Mouse (Mus musculus): ENCODE data around the gene Zzef1. TPM values are rescaled to one million over a fixed set of nuclear protein-coding genes. Genes with fewer than 3 reads are reported as not detected.

Gene Zzef1
- polyA plus RNA-seq, 2 experiments, result 4.4 to 5.1 TPM

DNA sequence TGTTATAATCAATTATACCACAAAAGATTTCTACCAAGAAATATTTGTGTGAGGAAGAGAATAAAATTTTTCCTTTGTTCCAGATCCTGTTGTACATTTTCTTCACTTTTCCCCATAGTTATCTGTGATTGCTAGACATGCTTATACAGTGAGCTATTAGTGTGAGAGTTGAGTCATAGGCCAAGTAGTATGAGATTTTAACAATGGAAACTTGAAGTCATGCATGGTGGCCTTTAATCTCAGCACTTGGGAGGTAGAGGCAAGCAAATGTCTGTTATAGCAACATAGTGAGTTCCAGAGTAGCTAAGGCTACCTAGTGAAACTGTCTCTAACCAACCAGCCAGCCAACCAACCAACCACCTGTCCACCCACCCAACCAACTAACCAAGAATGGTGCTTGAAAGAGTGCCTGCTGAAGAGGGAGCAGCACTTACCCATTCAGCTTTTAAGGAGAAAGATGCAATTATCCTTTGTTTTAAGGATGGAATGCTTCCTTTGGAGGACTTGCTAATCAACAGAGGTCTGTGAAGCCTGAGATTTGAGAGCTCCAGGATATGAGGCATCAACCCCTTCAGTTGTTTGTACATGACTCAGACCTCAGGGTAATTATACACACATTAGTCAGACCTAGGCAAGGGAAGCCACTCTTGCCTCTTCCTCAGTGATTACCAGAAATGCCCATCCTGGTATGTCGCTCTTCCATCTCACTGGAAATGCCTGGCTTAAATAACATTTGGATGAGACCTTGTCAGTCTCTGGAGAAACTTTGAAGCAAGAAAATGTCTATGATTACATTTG lies 52.0 kb downstream of the Zzef1 start:
- H3K9me3 ChIP-seq (ENCODE audit: control insufficient read depth, low read length), result no peaks in the 10 kb centered on the region
- TF ChIP-seq EP300 (IDR thresholded peaks at IDR 0.05; ENCODE audit: low read depth) (no peak), CTCF (IDR thresholded peaks at IDR 0.05; ENCODE audit: low read depth) (no peak)
- H3K27me3 ChIP-seq (ENCODE audit: control insufficient read depth, insufficient read depth, low read length), result no peaks in the 10 kb centered on the region
- H3K9ac ChIP-seq (replicated peaks), result no peak overlapping the region
- no peak overlapping the region for H3K4me2 ChIP-seq (ENCODE audit: low read depth)
- H3K4me3 ChIP-seq (ENCODE audit: insufficient read depth in 1 of 2, low read depth in 2 of 2, low read length in 2 of 2), result no peak overlapping the region
- ATAC-seq (ENCODE audit: insufficient read depth) (no peak), DNase-seq (ENCODE audit: low read depth in 3 of 3, low spot score in 3 of 3) (no peak)
- WGBS (ENCODE audit: insufficient replicate concordance), result 72% methylated on average over 1 of the region's 1 CpGs
- no peak overlapping the region for H3K27ac ChIP-seq
- H3K4me1 ChIP-seq (replicated peaks; ENCODE audit: control insufficient read depth in 2 of 2, insufficient read depth in 2 of 2, low read length in 1 of 2), result no peaks in the 10 kb centered on the region
- peaks cover 20% of the 10 kb centered on the region for H3K36me3 ChIP-seq (replicated peaks; ENCODE audit: control insufficient read depth, insufficient read depth, low read depth)

DNA sequence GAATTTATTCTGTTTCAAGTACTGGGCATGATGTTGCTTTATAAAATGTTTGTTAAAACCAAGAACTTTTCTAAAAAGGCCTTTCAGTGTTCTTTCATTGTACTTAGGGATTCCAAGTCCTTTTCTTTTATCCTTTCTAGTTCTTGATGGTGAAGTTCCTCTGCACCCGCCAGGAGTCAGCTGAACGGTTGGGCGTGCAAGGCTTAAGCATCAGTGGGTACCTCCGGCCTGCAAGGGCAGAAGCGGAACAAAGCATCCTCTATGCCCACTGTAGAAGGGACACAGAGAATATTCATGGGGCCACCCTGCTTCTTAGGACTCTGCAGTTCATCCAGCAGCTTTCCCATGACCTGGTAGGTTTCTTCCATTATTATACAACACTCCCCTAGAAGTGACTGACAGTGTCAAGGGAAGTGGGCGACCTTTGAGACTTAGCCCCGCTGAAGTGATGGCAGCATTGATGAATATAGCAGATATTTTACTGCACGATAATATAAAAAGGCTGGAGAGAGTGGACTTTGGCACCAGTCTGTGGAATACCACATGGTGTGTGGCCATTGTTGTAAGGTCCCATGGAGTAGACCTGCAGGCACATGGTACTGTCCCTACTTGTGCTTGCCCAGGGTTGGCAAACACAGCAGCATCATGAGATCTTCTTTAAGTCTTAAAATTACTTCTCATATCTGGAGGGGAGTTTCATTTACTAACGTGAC lies 54.5 kb downstream of the Zzef1 start:
- no peak overlapping the region for H3K9ac ChIP-seq (replicated peaks)
- TF ChIP-seq EP300 (IDR thresholded peaks at IDR 0.05; ENCODE audit: low read depth) (no peak), CTCF (IDR thresholded peaks at IDR 0.05; ENCODE audit: low read depth) (no peak)
- 83% methylated on average over 9 of the region's 9 CpGs for WGBS (ENCODE audit: insufficient replicate concordance)
- no peak overlapping the region for H3K4me2 ChIP-seq (ENCODE audit: low read depth)
- no peaks in the 10 kb centered on the region for H3K4me1 ChIP-seq (replicated peaks; ENCODE audit: control insufficient read depth in 2 of 2, insufficient read depth in 2 of 2, low read length in 1 of 2)
- H3K9me3 ChIP-seq (ENCODE audit: control insufficient read depth, low read length), result no peaks in the 10 kb centered on the region
- no peak overlapping the region for H3K4me3 ChIP-seq (ENCODE audit: insufficient read depth in 1 of 2, low read depth in 2 of 2, low read length in 2 of 2)
- no peak overlapping the region for H3K27ac ChIP-seq
- ATAC-seq (ENCODE audit: insufficient read depth), result no peak
- no peaks in the 10 kb centered on the region for H3K27me3 ChIP-seq (ENCODE audit: control insufficient read depth, insufficient read depth, low read length)
- DNase-seq (ENCODE audit: low read depth in 3 of 3, low spot score in 3 of 3), result no peak
- peaks cover 23% of the 10 kb centered on the region for H3K36me3 ChIP-seq (replicated peaks; ENCODE audit: control insufficient read depth, insufficient read depth, low read depth)

DNA sequence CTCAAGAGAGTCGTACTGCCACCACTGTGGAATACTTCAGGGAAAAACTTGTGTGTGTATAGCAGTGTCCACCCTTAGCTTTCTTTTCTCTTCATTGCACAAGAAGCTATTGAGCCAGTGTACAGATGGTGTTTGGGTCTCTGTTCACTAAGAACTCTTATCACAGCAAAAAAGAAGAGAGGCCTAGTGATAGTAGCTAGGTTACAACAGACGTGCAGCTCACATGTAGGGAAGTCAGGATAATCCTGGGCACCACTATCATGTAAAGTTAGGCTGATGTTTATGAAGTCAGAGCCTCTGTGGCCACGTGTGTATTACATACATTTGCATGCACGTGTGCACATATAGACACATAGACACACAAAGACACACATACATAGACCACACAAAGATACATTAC lies 55.2 kb downstream of the Zzef1 start:
- DNase-seq (ENCODE audit: low read depth in 3 of 3, low spot score in 3 of 3) (no peak), ATAC-seq (ENCODE audit: insufficient read depth) (no peak)
- Histone ChIP-seq H3K4me1 (replicated peaks; ENCODE audit: control insufficient read depth in 2 of 2, insufficient read depth in 2 of 2, low read length in 1 of 2) (no peaks in the 10 kb centered on the region), H3K4me3 (ENCODE audit: insufficient read depth in 1 of 2, low read depth in 2 of 2, low read length in 2 of 2) (no peak overlapping the region), H3K4me2 (ENCODE audit: low read depth) (no peak overlapping the region), H3K27me3 (ENCODE audit: control insufficient read depth, insufficient read depth, low read length) (no peaks in the 10 kb centered on the region), H3K9me3 (ENCODE audit: control insufficient read depth, low read length) (no peaks in the 10 kb centered on the region), H3K9ac (replicated peaks) (no peak overlapping the region), H3K36me3 (replicated peaks; ENCODE audit: control insufficient read depth, insufficient read depth, low read depth) (peaks cover 23% of the 10 kb centered on the region), H3K27ac (no peak overlapping the region)
- no peak for TF ChIP-seq CTCF (IDR thresholded peaks at IDR 0.05; ENCODE audit: low read depth)
- no peak for TF ChIP-seq EP300 (IDR thresholded peaks at IDR 0.05; ENCODE audit: low read depth)
- 69% methylated on average over 4 of the region's 4 CpGs for WGBS (ENCODE audit: insufficient replicate concordance)

DNA sequence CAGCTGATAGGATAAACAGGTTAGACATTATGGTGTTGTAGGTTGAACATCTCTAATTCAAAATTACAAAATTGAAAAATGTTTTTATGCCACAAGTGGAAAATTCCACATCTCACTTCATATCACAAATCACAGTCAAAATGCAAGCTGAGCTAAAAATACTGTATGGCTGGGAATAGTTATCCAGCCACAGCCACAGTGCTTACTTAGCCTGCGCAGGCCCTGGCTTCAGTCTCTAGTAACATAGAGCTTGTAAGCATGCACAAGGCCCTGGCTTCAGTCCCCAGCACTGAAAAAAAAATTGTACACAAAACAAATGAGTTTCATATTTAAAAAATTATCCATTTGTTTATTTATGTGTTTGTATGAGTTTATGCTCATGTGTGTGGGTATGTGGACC lies 56.1 kb downstream of the Zzef1 start:
- H3K9me3 ChIP-seq (ENCODE audit: control insufficient read depth, low read length), result no peaks in the 10 kb centered on the region
- ATAC-seq (ENCODE audit: insufficient read depth), result no peak
- TF ChIP-seq CTCF (IDR thresholded peaks at IDR 0.05; ENCODE audit: low read depth) (no peak), EP300 (IDR thresholded peaks at IDR 0.05; ENCODE audit: low read depth) (no peak)

DNA sequence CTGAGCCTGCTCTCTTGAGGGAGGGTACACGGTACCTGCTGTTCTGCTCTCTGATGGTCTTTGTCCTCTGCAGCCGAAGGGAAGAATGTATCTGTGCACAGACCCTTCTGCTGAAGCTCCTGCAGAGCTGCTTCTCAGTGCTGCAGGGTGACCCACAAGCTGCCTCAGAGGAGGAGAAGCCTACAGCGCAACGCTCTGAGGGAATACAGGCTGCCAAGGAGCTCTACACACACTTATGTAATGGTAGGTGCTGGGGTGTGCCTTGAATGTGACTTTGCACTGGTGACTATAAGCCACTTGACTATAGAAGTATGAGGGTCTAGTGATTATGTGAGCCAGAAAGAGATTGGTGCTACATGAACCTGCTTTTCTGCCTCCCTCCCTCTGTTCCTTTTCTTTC lies 57.1 kb downstream of the Zzef1 start:
- Histone ChIP-seq H3K4me3 (ENCODE audit: insufficient read depth in 1 of 2, low read depth in 2 of 2, low read length in 2 of 2) (no peak overlapping the region), H3K27ac (no peak overlapping the region), H3K36me3 (replicated peaks; ENCODE audit: control insufficient read depth, insufficient read depth, low read depth) (peaks cover 21% of the 10 kb centered on the region), H3K9ac (replicated peaks) (no peak overlapping the region), H3K27me3 (ENCODE audit: control insufficient read depth, insufficient read depth, low read length) (no peaks in the 10 kb centered on the region), H3K4me2 (ENCODE audit: low read depth) (no peak overlapping the region), H3K9me3 (ENCODE audit: control insufficient read depth, low read length) (no peaks in the 10 kb centered on the region), H3K4me1 (replicated peaks; ENCODE audit: control insufficient read depth in 2 of 2, insufficient read depth in 2 of 2, low read length in 1 of 2) (no peaks in the 10 kb centered on the region)
- ATAC-seq (ENCODE audit: insufficient read depth), result no peak
- no peak for TF ChIP-seq CTCF (IDR thresholded peaks at IDR 0.05; ENCODE audit: low read depth)
- WGBS (ENCODE audit: insufficient replicate concordance), result 81% methylated on average over 4 of the region's 4 CpGs
- DNase-seq (ENCODE audit: low read depth in 3 of 3, low spot score in 3 of 3), result no peak

More for the DNA sequence above, 56.1 kb downstream of the Zzef1 start:
- DNase-seq (ENCODE audit: low read depth in 3 of 3, low spot score in 3 of 3), result no peak
- no peak overlapping the region for H3K4me2 ChIP-seq (ENCODE audit: low read depth)
- no peak overlapping the region for H3K9ac ChIP-seq (replicated peaks)
- H3K27me3 ChIP-seq (ENCODE audit: control insufficient read depth, insufficient read depth, low read length), result no peaks in the 10 kb centered on the region
- 85% methylated on average over 1 of the region's 1 CpGs for WGBS (ENCODE audit: insufficient replicate concordance)
- no peak overlapping the region for H3K4me3 ChIP-seq (ENCODE audit: insufficient read depth in 1 of 2, low read depth in 2 of 2, low read length in 2 of 2)
- peaks cover 23% of the 10 kb centered on the region for H3K36me3 ChIP-seq (replicated peaks; ENCODE audit: control insufficient read depth, insufficient read depth, low read depth)
- no peaks in the 10 kb centered on the region for H3K4me1 ChIP-seq (replicated peaks; ENCODE audit: control insufficient read depth in 2 of 2, insufficient read depth in 2 of 2, low read length in 1 of 2)
- no peak overlapping the region for H3K27ac ChIP-seq

Measured in liver, embryonic 14.5 days (tissue).